Mouse (Mus musculus): Measurements from ENCODE around the gene Nrxn1. TPM values are rescaled to one million over a fixed set of nuclear protein-coding genes. Genes with fewer than 3 reads are reported as not detected.
A peak's percentile ranks its signal among the peaks of the same experiment; 100 is the strongest.

Nrxn1 gene
- polyA plus RNA-seq, 1 experiment from 2014 or later, result 2.1 TPM

GRCm38 (mm10) chr17:90422591-90422990, 670.3 kb downstream of the Nrxn1 start:
- Histone ChIP-seq H3K4me3 (ENCODE audit: low read length) (no peak overlapping the region), H3K27ac (ENCODE audit: low read length) (no peak overlapping the region), H3K36me3 (ENCODE audit: control insufficient read depth, insufficient read depth, low read length) (no peaks in the 10 kb centered on the region), H3K27me3 (replicated peaks; ENCODE audit: control insufficient read depth, insufficient read depth, low read length) (no peaks in the 10 kb centered on the region), H3K4me2 (ENCODE audit: low read depth, low read length) (no peak overlapping the region), H3K4me1 (ENCODE audit: control insufficient read depth, insufficient read depth, low read length) (no peaks in the 10 kb centered on the region), H3K9ac (ENCODE audit: low read depth, low read length) (no peak overlapping the region), H3K9me3 (ENCODE audit: control insufficient read depth, low read length) (no peaks in the 10 kb centered on the region)
- WGBS, result 80% methylated on average over 3 of the region's 3 CpGs
- ATAC-seq, result no peak

DNA sequence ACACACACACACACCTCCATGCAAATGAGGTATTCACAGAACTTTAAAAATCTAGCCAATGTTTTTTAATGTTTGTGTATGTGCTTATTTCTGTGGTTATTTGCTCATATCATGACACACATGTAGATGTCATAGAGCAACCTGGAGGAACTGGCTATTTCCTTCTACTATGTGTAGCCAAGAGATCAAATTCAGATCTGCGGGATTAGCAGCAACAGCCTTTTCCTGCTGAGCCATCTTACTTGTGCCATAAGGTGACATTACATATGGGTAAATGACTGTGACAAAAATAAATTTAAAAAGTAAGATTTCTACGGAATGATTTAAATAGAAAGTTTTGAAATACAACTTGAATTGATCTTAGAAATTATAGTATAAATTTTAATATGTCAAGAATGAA, 672.1 kb downstream of the Nrxn1 start:
- Histone ChIP-seq H3K9ac (ENCODE audit: low read depth, low read length) (no peak overlapping the region), H3K27ac (ENCODE audit: low read length) (no peak overlapping the region), H3K4me3 (ENCODE audit: low read length) (no peak overlapping the region), H3K9me3 (ENCODE audit: control insufficient read depth, low read length) (no peaks in the 10 kb centered on the region), H3K36me3 (ENCODE audit: control insufficient read depth, insufficient read depth, low read length) (no peaks in the 10 kb centered on the region), H3K4me2 (ENCODE audit: low read depth, low read length) (no peak overlapping the region), H3K27me3 (replicated peaks; ENCODE audit: control insufficient read depth, insufficient read depth, low read length) (no peaks in the 10 kb centered on the region), H3K4me1 (ENCODE audit: control insufficient read depth, insufficient read depth, low read length) (no peaks in the 10 kb centered on the region)
- 89% methylated on average over 2 of the region's 2 CpGs for WGBS
- ATAC-seq, result no peak

- no peak overlapping the region for H3K4me3 ChIP-seq (ENCODE audit: low read length)
- ATAC-seq, result no peak
- no peak overlapping the region for H3K27ac ChIP-seq (ENCODE audit: low read length)
- H3K4me2 ChIP-seq (ENCODE audit: low read depth, low read length), result no peak overlapping the region
- H3K36me3 ChIP-seq (ENCODE audit: control insufficient read depth, insufficient read depth, low read length), result no peaks in the 10 kb centered on the region
- no peaks in the 10 kb centered on the region for H3K4me1 ChIP-seq (ENCODE audit: control insufficient read depth, insufficient read depth, low read length)
- H3K27me3 ChIP-seq (replicated peaks; ENCODE audit: control insufficient read depth, insufficient read depth, low read length), result no peaks in the 10 kb centered on the region
- no peaks in the 10 kb centered on the region for H3K9me3 ChIP-seq (ENCODE audit: control insufficient read depth, low read length)
- no peak overlapping the region for H3K9ac ChIP-seq (ENCODE audit: low read depth, low read length)
- 86% methylated on average over 1 of the region's 1 CpGs for WGBS
Observed at GRCm38 (mm10) chr17:90419615-90420014, 673.3 kb downstream of the Nrxn1 start.

DNA sequence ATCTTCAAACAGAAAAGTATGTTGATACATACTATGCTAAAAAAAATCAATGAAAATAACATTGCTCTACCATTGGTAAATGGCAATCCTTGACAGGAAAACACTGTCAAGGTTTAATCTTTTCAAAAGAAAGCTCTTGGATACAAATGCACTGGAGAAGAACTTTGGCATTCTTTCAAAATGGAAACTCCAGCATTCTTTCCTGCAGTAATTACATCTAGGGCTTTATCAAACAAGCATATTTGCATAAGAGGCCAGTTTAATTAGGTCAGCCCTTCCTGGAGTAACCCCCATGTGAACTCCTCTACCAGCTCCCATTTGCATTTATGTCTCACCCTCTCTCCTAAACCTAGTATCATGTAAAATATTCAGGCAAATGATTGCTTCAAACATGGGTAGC, 696.5 kb downstream of the Nrxn1 start:
- no peak for ATAC-seq
- H3K27me3 ChIP-seq (replicated peaks; ENCODE audit: control insufficient read depth, insufficient read depth, low read length), result no peaks in the 10 kb centered on the region
- H3K4me3 ChIP-seq (ENCODE audit: low read length), result no peak overlapping the region
- no peak overlapping the region for H3K27ac ChIP-seq (ENCODE audit: low read length)
- no peaks in the 10 kb centered on the region for H3K9me3 ChIP-seq (ENCODE audit: control insufficient read depth, low read length)
- H3K9ac ChIP-seq (ENCODE audit: low read depth, low read length), result no peak overlapping the region
- H3K4me1 ChIP-seq (ENCODE audit: control insufficient read depth, insufficient read depth, low read length), result no peaks in the 10 kb centered on the region
- H3K36me3 ChIP-seq (ENCODE audit: control insufficient read depth, insufficient read depth, low read length), result no peaks in the 10 kb centered on the region
- H3K4me2 ChIP-seq (ENCODE audit: low read depth, low read length), result no peak overlapping the region

- no peaks in the 10 kb centered on the region for H3K4me1 ChIP-seq (ENCODE audit: control insufficient read depth, insufficient read depth, low read length)
- WGBS, result 87% methylated on average over 6 of the region's 6 CpGs
- no peak for ATAC-seq
Observed at GRCm38 (mm10) chr17:90394606-90395005, 698.3 kb downstream of the Nrxn1 start.

GRCm38 (mm10) chr17:90392751-90393150, 700.1 kb downstream of the Nrxn1 start:
- Histone ChIP-seq H3K36me3 (ENCODE audit: control insufficient read depth, insufficient read depth, low read length) (no peaks in the 10 kb centered on the region), H3K4me3 (ENCODE audit: low read length) (no peak overlapping the region), H3K27me3 (replicated peaks; ENCODE audit: control insufficient read depth, insufficient read depth, low read length) (no peaks in the 10 kb centered on the region), H3K9me3 (ENCODE audit: control insufficient read depth, low read length) (no peaks in the 10 kb centered on the region), H3K27ac (ENCODE audit: low read length) (no peak overlapping the region), H3K4me1 (ENCODE audit: control insufficient read depth, insufficient read depth, low read length) (no peaks in the 10 kb centered on the region), H3K4me2 (ENCODE audit: low read depth, low read length) (no peak overlapping the region), H3K9ac (ENCODE audit: low read depth, low read length) (no peak overlapping the region)
- ATAC-seq, result no peak
- WGBS, result 98% methylated on average over 1 of the region's 1 CpGs

More at GRCm38 (mm10) chr17:90394606-90395005, 698.3 kb downstream of the Nrxn1 start:
- no peak overlapping the region for H3K4me3 ChIP-seq (ENCODE audit: low read length)
- H3K9me3 ChIP-seq (ENCODE audit: control insufficient read depth, low read length), result no peaks in the 10 kb centered on the region
- no peaks in the 10 kb centered on the region for H3K27me3 ChIP-seq (replicated peaks; ENCODE audit: control insufficient read depth, insufficient read depth, low read length)
- H3K36me3 ChIP-seq (ENCODE audit: control insufficient read depth, insufficient read depth, low read length), result no peaks in the 10 kb centered on the region
- H3K27ac ChIP-seq (ENCODE audit: low read length), result no peak overlapping the region
- no peak overlapping the region for H3K4me2 ChIP-seq (ENCODE audit: low read depth, low read length)
- H3K9ac ChIP-seq (ENCODE audit: low read depth, low read length), result no peak overlapping the region

- Histone ChIP-seq H3K36me3 (ENCODE audit: control insufficient read depth, insufficient read depth, low read length) (no peaks in the 10 kb centered on the region), H3K4me3 (ENCODE audit: low read length) (no peak overlapping the region), H3K27ac (ENCODE audit: low read length) (no peak overlapping the region), H3K4me2 (ENCODE audit: low read depth, low read length) (no peak overlapping the region), H3K9me3 (ENCODE audit: control insufficient read depth, low read length) (no peaks in the 10 kb centered on the region), H3K27me3 (replicated peaks; ENCODE audit: control insufficient read depth, insufficient read depth, low read length) (no peaks in the 10 kb centered on the region), H3K9ac (ENCODE audit: low read depth, low read length) (no peak overlapping the region), H3K4me1 (ENCODE audit: control insufficient read depth, insufficient read depth, low read length) (no peaks in the 10 kb centered on the region)
- no peak for ATAC-seq
- 51% methylated on average over 7 of the region's 7 CpGs for WGBS
Observed at GRCm38 (mm10) chr17:90390316-90391212, 702.3 kb downstream of the Nrxn1 start.

GRCm38 (mm10) chr17:90384856-90385255, 708.0 kb downstream of the Nrxn1 start:
- no peak overlapping the region for H3K27ac ChIP-seq (ENCODE audit: low read length)
- no peaks in the 10 kb centered on the region for H3K4me1 ChIP-seq (ENCODE audit: control insufficient read depth, insufficient read depth, low read length)
- no peak overlapping the region for H3K9ac ChIP-seq (ENCODE audit: low read depth, low read length)
- no peak overlapping the region for H3K4me2 ChIP-seq (ENCODE audit: low read depth, low read length)
- no peak for ATAC-seq
- H3K4me3 ChIP-seq (ENCODE audit: low read length), result no peak overlapping the region
- no peaks in the 10 kb centered on the region for H3K9me3 ChIP-seq (ENCODE audit: control insufficient read depth, low read length)
- 69% methylated on average over 2 of the region's 2 CpGs for WGBS
- H3K36me3 ChIP-seq (ENCODE audit: control insufficient read depth, insufficient read depth, low read length), result no peaks in the 10 kb centered on the region
- no peaks in the 10 kb centered on the region for H3K27me3 ChIP-seq (replicated peaks; ENCODE audit: control insufficient read depth, insufficient read depth, low read length)

DNA sequence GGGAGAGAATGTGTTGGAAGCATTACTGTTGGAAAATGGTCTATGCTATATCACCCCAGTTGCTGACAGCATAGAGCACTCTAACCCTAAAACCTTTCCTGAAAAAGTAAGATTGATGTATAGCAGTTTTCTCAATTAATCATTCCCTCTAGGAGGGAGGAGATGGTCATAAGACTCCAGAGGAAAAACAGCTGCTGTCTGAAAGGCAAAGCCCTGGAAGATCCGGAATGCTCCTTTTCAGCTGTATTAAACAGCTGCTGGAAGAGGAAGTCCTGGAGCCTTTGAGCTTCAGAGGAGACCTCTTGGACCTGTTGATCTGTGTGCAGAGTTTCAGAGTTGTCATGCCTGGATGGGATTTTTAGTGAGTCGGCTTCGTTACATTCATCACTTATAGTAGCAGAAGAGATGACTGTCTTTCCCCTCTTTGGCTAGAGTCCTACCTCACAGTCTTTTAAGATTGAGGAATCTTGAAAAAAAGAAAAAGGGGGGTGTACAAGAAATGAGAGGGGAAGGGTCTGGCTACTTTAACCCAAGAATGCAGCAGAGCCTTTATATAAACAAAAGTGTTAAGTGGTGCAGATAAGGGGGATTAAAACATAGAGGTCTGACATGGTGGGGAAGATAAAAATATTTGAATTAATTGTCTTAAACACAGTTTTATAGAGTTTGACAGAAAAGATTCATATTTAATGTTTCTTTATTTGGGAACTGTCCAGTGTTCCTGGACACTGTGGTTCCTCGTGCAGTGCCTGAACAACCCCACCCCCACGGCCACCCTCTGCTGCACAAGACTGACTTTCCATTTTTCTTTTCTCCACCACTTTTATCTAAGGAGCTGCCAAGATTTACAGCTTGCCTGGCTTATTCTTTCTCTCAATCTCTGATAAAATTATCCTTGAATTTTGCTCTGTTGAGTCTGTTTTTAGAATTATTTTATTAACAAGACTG, 710.1 kb downstream of the Nrxn1 start:
- Histone ChIP-seq H3K4me3 (ENCODE audit: low read length) (no peak overlapping the region), H3K9ac (ENCODE audit: low read depth, low read length) (no peak overlapping the region), H3K9me3 (ENCODE audit: control insufficient read depth, low read length) (no peaks in the 10 kb centered on the region), H3K27me3 (replicated peaks; ENCODE audit: control insufficient read depth, insufficient read depth, low read length) (no peaks in the 10 kb centered on the region), H3K27ac (ENCODE audit: low read length) (no peak overlapping the region), H3K4me2 (ENCODE audit: low read depth, low read length) (no peak overlapping the region), H3K4me1 (ENCODE audit: control insufficient read depth, insufficient read depth, low read length) (no peaks in the 10 kb centered on the region), H3K36me3 (ENCODE audit: control insufficient read depth, insufficient read depth, low read length) (no peaks in the 10 kb centered on the region)
- ATAC-seq, result peak; percentile 56
- 27% methylated on average over 5 of the region's 5 CpGs for WGBS

All from intestine, embryonic 16.5 days (tissue).